Mouse (Mus musculus) CD8-positive naive resting alpha-beta T cell, adult 2 months (primary cell): ENCODE data around the gene Nat8f4.
"Not testable (repeated sequence)": the region's sequence is repeated elsewhere in the genome, so short reads cannot be mapped to it uniquely, and the experiment has no call there.

Experiments used
- DNase-seq, 2 experiments: peaks; one replicate each; pipeline ENCODE4 v3.0.0; 2022; ENCODE audit warnings: low read depth in 2 of 2, low spot score in 2 of 2

Gene Nat8f4

DNA sequence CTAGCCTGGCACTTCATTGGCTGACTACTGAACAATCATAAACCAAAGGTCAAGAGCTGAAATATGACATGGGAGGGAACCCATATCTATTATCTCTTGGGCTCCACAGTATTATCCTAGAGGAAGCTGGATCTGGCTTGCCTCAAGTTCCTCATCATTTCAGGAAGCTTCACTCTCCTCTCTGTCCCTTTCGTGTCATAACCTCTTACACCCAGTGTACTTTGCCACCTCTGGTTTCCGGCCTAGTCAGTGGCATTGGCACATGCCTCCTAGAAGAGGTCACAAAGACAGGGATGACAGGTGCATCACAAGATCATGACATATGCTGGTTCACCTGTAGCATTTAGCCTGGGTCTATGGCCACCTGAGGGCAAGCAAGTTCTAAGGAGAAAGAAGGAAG is 2.4 kb downstream of the Nat8f4 start:
- no peak for DNase-seq

- not testable (repeated sequence) for DNase-seq
These were observed 5.8 kb downstream of the Nat8f4 start for GRCm38 (mm10) chr6:85898596-85899475.

GRCm38 (mm10) chr6:85895061-85895648 is 9.5 kb downstream of the Nat8f4 start:
- peak in 1 of 2 experiments; percentile 12 for DNase-seq

DNA sequence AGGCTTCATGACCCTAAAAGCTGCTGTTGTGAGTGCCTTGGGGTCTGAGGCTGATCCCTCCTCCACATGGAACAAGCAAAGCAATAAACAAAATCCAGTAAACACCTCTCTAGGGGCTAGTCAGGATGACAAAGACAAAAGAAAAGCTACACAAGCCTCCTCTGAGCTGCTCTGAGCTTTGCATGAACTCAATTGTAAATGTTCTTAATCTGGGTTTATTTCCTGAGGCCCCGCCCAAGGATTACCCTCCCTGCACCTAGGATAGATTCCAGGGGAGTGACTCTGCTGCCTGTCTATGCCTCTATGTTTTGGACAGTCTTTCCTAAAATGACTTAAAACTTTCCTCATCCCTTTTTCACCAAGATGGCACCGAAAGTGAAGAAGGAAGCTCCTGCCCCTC is 15.7 kb downstream of the Nat8f4 start:
- no peak for DNase-seq

DNA sequence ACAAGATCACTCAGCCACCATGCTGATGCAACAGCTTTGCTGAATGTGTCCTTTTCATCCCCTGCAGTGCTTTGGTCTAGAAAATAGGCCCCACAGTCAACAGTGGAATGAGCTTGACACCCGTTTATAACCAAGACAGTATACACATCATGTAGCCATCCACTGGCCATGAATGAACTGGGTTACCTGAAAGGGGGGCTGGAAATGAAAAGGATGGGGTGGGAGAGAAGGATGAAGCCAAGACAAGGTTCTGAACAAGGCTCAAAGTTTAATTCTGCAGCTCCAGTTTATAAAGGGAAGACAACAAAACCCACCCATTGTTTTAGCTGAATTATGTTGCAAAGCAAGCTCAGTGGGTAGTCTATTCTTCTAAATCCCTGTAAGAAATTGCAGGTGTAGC is 20.4 kb downstream of the Nat8f4 start:
- no peak for DNase-seq

DNA sequence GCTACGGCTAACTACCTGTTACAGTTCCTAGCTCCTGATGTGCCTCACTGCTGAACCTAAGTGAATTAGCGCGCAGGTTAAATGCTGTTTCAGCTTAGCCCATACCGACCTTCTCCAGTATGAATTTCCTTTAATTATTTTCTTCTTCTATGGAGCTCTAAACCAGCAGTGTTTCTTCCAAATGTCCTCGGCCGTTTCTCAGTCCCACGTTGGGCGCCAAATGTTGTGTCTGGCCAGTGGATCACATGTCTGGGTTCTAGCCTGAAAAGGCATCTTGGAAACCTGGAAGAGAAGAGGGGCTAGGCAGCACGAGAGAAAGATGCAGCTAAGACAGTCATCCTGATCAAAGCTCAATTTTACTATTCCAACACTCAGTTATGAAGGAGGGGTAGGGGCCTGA is 21.4 kb downstream of the Nat8f4 start:
- not testable (repeated sequence) for DNase-seq

- not testable (repeated sequence) for DNase-seq
These were observed 35.7 kb downstream of the Nat8f4 start, which contains the start of gene Nat8f2 for GRCm38 (mm10) chr6:85869006-85869405. Nat8f2 (minus strand) TSS chr6:85869158.

- no peak for DNase-seq
These were observed 36.7 kb downstream of the Nat8f4 start for GRCm38 (mm10) chr6:85867726-85868690.

DNA sequence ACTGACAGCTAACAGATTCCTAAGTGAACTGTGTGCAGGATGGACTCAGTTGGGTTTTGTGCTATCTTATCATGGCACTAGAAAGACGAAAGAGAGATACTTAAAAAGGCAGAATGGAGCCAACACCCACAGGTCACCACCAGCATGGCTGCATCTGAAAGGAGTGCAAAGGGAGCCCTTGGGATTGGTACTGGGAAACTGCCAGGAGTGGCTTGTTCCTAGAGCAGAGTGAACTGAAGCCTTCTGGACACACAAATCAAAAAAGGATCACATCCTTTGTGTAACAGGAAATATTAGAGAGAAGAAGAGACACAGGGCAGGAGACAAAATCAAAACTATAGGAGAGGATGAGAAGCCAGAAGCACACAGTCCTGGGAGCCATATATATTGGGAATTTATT is 37.7 kb downstream of the Nat8f4 start:
- DNase-seq, result not testable (repeated sequence)

DNA sequence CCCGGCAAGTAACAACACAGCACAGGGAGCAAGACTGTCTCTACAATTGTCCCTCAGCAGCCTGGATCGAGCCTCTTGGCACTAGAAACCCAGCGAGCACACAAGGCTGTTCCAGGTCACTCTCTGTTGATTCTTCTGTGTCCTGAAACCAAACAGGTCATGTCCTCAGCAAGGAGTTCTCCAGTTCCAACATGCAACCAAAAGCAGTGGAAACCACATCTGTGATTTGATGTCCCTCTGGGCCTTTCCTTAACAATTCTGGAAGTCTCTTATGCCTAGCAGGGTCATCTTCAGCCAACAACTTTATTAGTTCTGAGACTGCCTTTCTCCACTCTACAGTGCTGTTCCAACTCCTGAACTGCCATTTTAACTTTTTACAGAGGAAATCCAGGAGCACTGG is 38.5 kb downstream of the Nat8f4 start:
- DNase-seq, result not testable (repeated sequence)

DNA sequence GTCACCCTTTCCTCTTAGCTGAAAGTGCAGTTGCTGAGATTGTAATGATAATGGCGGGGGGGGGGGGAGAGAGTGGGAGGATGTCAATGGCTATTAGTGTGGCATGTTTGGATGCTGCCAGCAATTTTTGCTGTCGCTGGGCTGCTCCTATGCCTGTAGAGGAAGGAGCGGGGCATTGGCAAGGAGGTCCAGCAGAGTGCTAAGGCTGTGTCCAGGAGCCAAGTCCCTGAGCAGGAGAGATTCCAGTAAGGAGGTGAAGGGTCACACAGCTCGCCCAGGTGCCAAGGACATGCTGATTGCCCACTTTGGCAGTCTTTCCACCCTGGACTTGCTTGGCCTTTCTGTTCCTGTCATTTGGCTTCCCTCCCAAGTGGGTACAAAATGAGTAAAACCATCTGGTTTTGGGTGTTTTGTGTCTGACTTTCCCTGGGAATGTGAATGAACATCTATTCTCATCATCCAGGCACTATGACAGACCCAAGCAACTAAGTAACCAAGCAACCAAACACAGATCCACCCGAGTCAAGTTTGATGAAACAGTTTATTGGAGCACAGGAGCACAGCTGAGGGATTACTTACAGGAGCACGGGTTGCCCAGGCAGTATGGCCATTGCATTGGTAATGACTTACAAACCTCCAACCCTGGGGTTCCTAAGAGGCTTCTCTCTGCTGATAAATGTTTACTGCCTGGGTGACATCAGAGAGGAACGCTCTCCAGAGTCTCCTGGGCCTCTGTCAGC is 39.6 kb downstream of the Nat8f4 start:
- not testable (repeated sequence) for DNase-seq

GRCm38 (mm10) chr6:85863840-85864239 is 40.8 kb downstream of the Nat8f4 start:
- no peak for DNase-seq

GRCm38 (mm10) chr6:85863136-85863535 is 41.5 kb downstream of the Nat8f4 start:
- DNase-seq, result no peak

DNA sequence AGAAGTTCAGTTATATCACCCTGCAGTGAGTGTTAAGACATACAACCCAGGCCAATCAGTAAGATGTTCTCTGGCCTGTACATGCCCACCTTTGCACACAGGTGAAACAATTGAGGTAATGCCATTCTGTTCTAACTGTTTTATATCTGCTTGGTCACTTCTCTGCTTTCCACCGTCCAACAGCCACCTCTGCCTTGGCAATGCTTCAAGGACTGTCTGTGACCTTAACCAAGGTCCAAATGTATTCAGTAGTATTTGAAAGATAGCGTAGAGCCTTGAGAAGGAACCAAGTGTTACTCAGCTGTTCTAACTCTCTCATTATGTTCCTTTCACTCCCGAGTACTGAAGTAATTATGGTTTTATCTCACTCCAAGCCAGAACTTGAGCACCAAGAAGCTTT is 42.1 kb downstream of the Nat8f4 start:
- no peak for DNase-seq

DNA sequence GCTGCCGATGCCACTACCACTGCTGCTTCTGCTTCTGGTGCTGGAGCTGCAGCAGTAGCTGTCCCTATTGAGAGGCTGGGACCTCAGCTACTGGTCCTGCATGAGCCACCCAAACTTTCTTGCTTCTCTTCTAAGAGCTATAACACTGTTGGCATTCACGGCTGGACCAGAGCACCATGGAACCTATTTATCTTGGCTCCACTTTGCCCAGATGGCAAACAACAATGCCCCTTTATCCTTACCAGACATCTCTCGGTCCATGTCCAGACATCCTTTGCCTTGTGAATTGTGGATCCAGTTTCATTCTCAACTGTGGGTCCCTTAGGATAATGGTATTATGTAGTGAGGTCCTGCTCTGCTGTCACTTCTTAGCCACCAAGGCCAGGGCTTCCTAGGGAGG is 43.4 kb downstream of the Nat8f4 start:
- no peak for DNase-seq

GRCm38 (mm10) chr6:85856194-85856678 is 48.4 kb downstream of the Nat8f4 start:
- DNase-seq, result no peak

GRCm38 (mm10) chr6:85853481-85853880 is 51.2 kb downstream of the Nat8f4 start:
- no peak for DNase-seq

DNA sequence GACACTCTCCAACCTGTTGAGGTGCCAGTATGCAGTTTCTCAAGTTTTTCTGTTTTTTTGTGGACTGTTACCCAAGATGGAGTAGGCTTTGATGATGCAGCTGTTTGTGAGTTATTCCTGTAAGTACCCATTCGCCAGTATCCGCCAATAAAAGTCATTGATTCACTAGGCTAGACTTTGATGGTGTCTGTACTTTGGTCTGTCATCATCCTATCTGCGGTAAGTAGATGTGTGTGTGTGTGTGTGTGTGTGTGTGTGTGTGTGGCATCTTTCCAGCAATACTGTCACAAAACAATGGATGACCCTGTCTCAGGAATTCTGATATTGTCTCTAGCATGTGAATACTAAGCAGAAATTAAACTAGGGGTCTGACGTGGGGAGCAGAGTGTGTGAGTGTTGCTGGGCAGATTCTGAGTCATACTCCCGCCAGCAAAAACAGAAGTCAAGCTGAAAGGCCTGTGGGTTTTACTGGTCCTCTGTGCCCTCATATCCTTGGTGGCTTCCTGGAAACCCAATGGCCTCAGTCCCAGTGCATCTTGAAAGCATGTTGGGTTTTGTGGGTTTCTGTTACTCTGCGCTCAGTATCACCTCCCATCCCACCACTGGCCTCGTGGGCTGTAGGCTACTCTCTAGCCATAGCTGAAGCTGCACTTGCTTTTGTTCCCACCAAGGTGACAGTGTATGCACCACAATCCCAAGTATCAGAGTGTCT is 53.5 kb downstream of the Nat8f4 start:
- no peak for DNase-seq

DNA sequence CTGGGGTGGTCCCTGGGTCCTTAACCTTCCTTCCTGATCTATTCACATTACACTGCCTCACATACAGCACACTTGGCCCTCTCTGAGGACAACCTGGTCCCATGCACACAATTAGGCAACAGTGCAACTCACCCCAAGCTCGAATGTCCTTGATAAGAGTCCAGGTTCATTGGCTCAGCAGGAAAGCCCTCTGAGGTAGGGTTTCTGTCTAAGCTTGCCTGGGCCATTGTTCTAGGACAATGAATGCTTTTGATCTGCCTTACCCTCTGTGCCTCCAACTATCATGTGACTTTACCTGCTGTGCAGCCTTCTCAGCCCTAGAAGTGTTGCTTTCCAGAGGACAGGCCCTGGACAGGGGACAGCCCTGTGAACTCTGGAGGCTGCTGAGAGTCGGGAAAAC is 55.4 kb downstream of the Nat8f4 start:
- DNase-seq, result no peak
